Comparison of ENCODE assay signal across 9 mouse cellular contexts in the genomic region with DNA sequence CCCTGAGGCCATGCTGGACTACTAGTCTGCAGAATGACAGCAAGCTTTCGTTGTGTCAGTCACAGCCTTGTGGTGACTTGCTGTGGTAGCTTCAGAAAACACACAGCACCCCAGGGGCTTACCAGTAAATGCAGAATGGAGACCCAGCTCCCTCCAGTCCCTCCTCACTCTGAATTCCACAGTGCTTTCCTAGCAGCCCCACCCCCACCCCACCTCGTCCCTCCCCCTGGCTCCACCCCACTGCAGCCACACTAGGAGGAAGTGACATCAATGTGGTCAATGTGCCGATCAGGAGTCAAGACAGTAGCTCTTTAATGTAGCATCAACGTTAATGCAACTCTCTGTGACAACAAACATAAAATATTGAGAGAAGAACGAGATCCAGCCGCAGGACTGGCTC. TPM values are rescaled to one million over a fixed set of nuclear protein-coding genes. Genes with fewer than 3 reads are reported as not detected.
A peak's percentile ranks its signal among the peaks of the same experiment; 100 is the strongest.
DNase-seq lines count a peak whose midpoint lies in the region; ATAC-seq and TF ChIP-seq lines count a peak whose summit lies in the region.
"Had no signal": no experiment of that assay in that cellular context is flagged by ENCODE, and none has a peak within 500 bp of the region (broad histone marks: within the 10 kb centered on the region; RNA-seq: fewer than 3 reads in every experiment).

No protein-coding gene starts in this region.

- H3K27ac ChIP-seq in kidney, postnatal 0 days, result peak overlapping the region; percentile 13
- H3K27ac ChIP-seq in bone marrow, adult 2 months (ENCODE audit: control insufficient read depth, insufficient read depth, low read depth, low read length, poor library complexity), result no peak overlapping the region
- peak overlapping the region; percentile 54 for H3K27ac ChIP-seq in limb, embryonic 15.5 days
- H3K27ac ChIP-seq in neural tube, embryonic 15.5 days (replicated peaks), result no peak overlapping the region
- H3K27ac ChIP-seq in forebrain, embryonic 12.5 days, result no peak overlapping the region
- H3K27ac ChIP-seq: hindbrain, embryonic 12.5 days had no signal

- 0 out of 2 replicates have a peak, but pooled peaks have one; percentile 25 for ATAC-seq in kidney, postnatal 0 days (replicated peaks; ENCODE audit: low FRiP score, low read depth)
- ATAC-seq in limb, embryonic 15.5 days (ENCODE audit: insufficient number of reproducible peaks, low FRiP score, low TSS enrichment, low read depth), result no peak
- ATAC-seq in neural tube, embryonic 15.5 days (ENCODE audit: low FRiP score), result no peak
- ATAC-seq in forebrain, embryonic 12.5 days (ENCODE audit: low FRiP score), result no peak

- H3K4me1 ChIP-seq in kidney, postnatal 0 days (replicated peaks; ENCODE audit: insufficient read depth, low read length), result 0 out of 2 replicates have a peak, but pooled peaks cover 4% of the 10 kb centered on the region
- no peaks in the 10 kb centered on the region; the same call in 1 of the 2 replicates for H3K4me1 ChIP-seq in bone marrow, adult 2 months (ENCODE audit: control insufficient read depth, insufficient read depth, low read length)
- H3K4me1 ChIP-seq in limb, embryonic 15.5 days, result peaks cover 25% of the 10 kb centered on the region
- H3K4me1 ChIP-seq in neural tube, embryonic 15.5 days, result peaks cover 26% of the 10 kb centered on the region
- peaks cover 17% of the 10 kb centered on the region for H3K4me1 ChIP-seq in forebrain, embryonic 12.5 days

- intact Hi-C loops in left cerebral cortex, postnatal 14 days (cut with DNase I), result no loop called here

- TF ChIP-seq POLR2A in bone marrow, adult 2 months (IDR thresholded peaks at IDR 0.05; ENCODE audit: borderline replicate concordance, control insufficient read depth, low read depth, low read length), result no peak

- no peaks in the 10 kb centered on the region for H3K36me3 ChIP-seq in kidney, postnatal 0 days (ENCODE audit: insufficient read depth, low read length)
- H3K36me3 ChIP-seq in limb, embryonic 15.5 days, result no peaks in the 10 kb centered on the region
- H3K36me3 ChIP-seq in neural tube, embryonic 15.5 days, result no peaks in the 10 kb centered on the region
- H3K36me3 ChIP-seq in forebrain, embryonic 12.5 days (replicated peaks), result no peaks in the 10 kb centered on the region
- H3K36me3 ChIP-seq: hindbrain, embryonic 12.5 days had no signal

- H3K9me3 ChIP-seq in kidney, postnatal 0 days (replicated peaks; ENCODE audit: low read length), result no peaks in the 10 kb centered on the region
- H3K9me3 ChIP-seq in limb, embryonic 15.5 days, result no peaks in the 10 kb centered on the region
- H3K9me3 ChIP-seq in neural tube, embryonic 15.5 days (replicated peaks), result no peaks in the 10 kb centered on the region
- no peaks in the 10 kb centered on the region for H3K9me3 ChIP-seq in forebrain, embryonic 12.5 days
- H3K9me3 ChIP-seq: hindbrain, embryonic 12.5 days had no signal

- H3K27me3 ChIP-seq in kidney, postnatal 0 days (ENCODE audit: insufficient read depth, low read length), result no peaks in the 10 kb centered on the region
- H3K27me3 ChIP-seq in limb, embryonic 15.5 days, result no peaks in the 10 kb centered on the region
- H3K27me3 ChIP-seq in neural tube, embryonic 15.5 days (replicated peaks), result no peaks in the 10 kb centered on the region
- peaks cover 35% of the 10 kb centered on the region for H3K27me3 ChIP-seq in forebrain, embryonic 12.5 days
- H3K27me3 ChIP-seq: hindbrain, embryonic 12.5 days had no signal

- H3K4me2 ChIP-seq in kidney, postnatal 0 days (ENCODE audit: low read length), result peak overlapping the region; percentile 13; the same call in 1 of the 2 replicates
- peak overlapping the region; percentile 33 for H3K4me2 ChIP-seq in limb, embryonic 15.5 days
- peak overlapping the region; percentile 13; the same call in 1 of the 2 replicates for H3K4me2 ChIP-seq in neural tube, embryonic 15.5 days
- H3K4me2 ChIP-seq in forebrain, embryonic 12.5 days, result no peak overlapping the region
- H3K4me2 ChIP-seq: hindbrain, embryonic 12.5 days had no signal

- H3K9ac ChIP-seq in kidney, postnatal 0 days (ENCODE audit: low read depth, low read length), result no peak overlapping the region
- no peak overlapping the region for H3K9ac ChIP-seq in limb, embryonic 15.5 days
- H3K9ac ChIP-seq in neural tube, embryonic 15.5 days (replicated peaks), result no peak overlapping the region
- H3K9ac ChIP-seq in forebrain, embryonic 12.5 days, result no peak overlapping the region
- H3K9ac ChIP-seq: hindbrain, embryonic 12.5 days had no signal

- peak; percentile 63 for DNase-seq in kidney, postnatal 0 days (ENCODE audit: low spot score)
- DNase-seq in kidney, adult 18-20 months, result no peak
- DNase-seq in left cerebral cortex, postnatal 14 days (ENCODE audit: low spot score in 2 of 2), result no peak
- no peak for DNase-seq in right cerebral cortex, postnatal 36 days (ENCODE audit: low spot score in 2 of 2)

- H3K4me3 ChIP-seq in kidney, postnatal 0 days (replicated peaks; ENCODE audit: low read depth, low read length), result no peak overlapping the region
- peak overlapping the region; percentile 43 for H3K4me3 ChIP-seq in bone marrow, adult 2 months (replicated peaks; ENCODE audit: control insufficient read depth, low read depth, low read length)
- peak overlapping the region; percentile 13 for H3K4me3 ChIP-seq in limb, embryonic 15.5 days
- H3K4me3 ChIP-seq in neural tube, embryonic 15.5 days (replicated peaks), result no peak overlapping the region
- H3K4me3 ChIP-seq in forebrain, embryonic 12.5 days (replicated peaks), result no peak overlapping the region
- H3K4me3 ChIP-seq: hindbrain, embryonic 12.5 days had no signal

- no peak for TF ChIP-seq CTCF in kidney, postnatal 0 days (IDR thresholded peaks at IDR 0.05; ENCODE audit: low read depth)
- TF ChIP-seq CTCF in bone marrow, adult 2 months (IDR thresholded peaks at IDR 0.05; ENCODE audit: control insufficient read depth, insufficient read depth, low read length), result no peak

- 35% methylated on average over 6 of the region's 6 CpGs for WGBS in kidney, postnatal 0 days
- 20% methylated on average over 6 of the region's 6 CpGs for WGBS in bone marrow, adult 2 months
- 38% methylated on average over 6 of the region's 6 CpGs for WGBS in limb, embryonic 15.5 days
- 35% methylated on average over 6 of the region's 6 CpGs for WGBS in neural tube, embryonic 15.5 days
- 68% methylated on average over 6 of the region's 6 CpGs for WGBS in forebrain, embryonic 12.5 days

RNA-seq across cellular contexts. Expression of a gene that starts 25.2 kb away (rescaled TPM):
- polyA plus RNA-seq in kidney, postnatal 0 days (2015; fragmentation: Nextera tagmentation; extraction: Ambion mirVana), result 3.6 and 3.9 TPM in 2 replicates
- 8.3 TPM in 2 replicates for polyA plus RNA-seq in bone marrow, adult 2 months (2011; ENCODE audit: insufficient read depth, insufficient read length, low replicate concordance, missing spikeins)
- 5.5 and 6.0 TPM in 2 replicates for polyA plus RNA-seq in limb, embryonic 15.5 days (2015; fragmentation: Nextera tagmentation; extraction: Ambion mirVana)
- 10.9 and 12.2 TPM in 2 replicates for polyA plus RNA-seq in neural tube, embryonic 15.5 days (2015; fragmentation: Nextera tagmentation; extraction: Ambion mirVana)
- polyA plus RNA-seq in forebrain, embryonic 12.5 days (2016; fragmentation: Nextera tagmentation; extraction: Ambion mirVana), result 1.0 and 1.1 TPM in 2 replicates
- 10 to 100 TPM; 21.4 to 26.3 TPM for total RNA-seq in left cerebral cortex, postnatal 14 days (2021)

Comparison
In these comparisons a context has a peak if more than half of its experiments do, and no peak if none do; other contexts are left out.
1. H3K27ac ChIP-seq: peak in kidney, postnatal 0 days (single experiment) and limb, embryonic 15.5 days (single experiment); none in bone marrow, adult 2 months (single experiment), neural tube, embryonic 15.5 days (single experiment) and forebrain, embryonic 12.5 days (single experiment).
2. H3K4me3 ChIP-seq: peak in bone marrow, adult 2 months (single experiment) and limb, embryonic 15.5 days (single experiment); none in kidney, postnatal 0 days (single experiment), neural tube, embryonic 15.5 days (single experiment) and forebrain, embryonic 12.5 days (single experiment).